Mouse (Mus musculus) forebrain, embryonic 11.5 days (tissue): ENCODE measurements around the gene Mapkbp1. TPM values are rescaled to one million over a fixed set of nuclear protein-coding genes. Genes with fewer than 3 reads are reported as not detected.

ENCODE experiments used
- ATAC-seq: fragments of 200-750 bp; cut with Nextera tagmentation; replicated peaks from 2 replicates; pipeline ENCODE4 v1.8.0; 2017; ENCODE audit warnings: moderate TSS enrichment; ENCODE audit not compliant: low FRiP score
- DNase-seq: peaks from one replicate; pipeline ENCODE4 v3.0.0-alpha.2; 2017; ENCODE audit warnings: low spot score
- H3K27ac ChIP-seq: fragments of 300-500 bp; sonication (generic); 2 replicates; pipeline ENCODE4 v1.5.1; 2014; ENCODE audit warnings: low read depth, low read length
- H3K27me3 ChIP-seq: fragments of 300-500 bp; sonication (generic); 2 replicates; pipeline ENCODE4 v1.6.1; 2014; ENCODE audit warnings: mild to moderate bottlenecking, low read length, mixed read lengths; ENCODE audit not compliant: control insufficient read depth, insufficient read depth
- H3K36me3 ChIP-seq: fragments of 300-500 bp; sonication (generic); 2 replicates; pipeline ENCODE4 v1.6.1; 2014; ENCODE audit warnings: mild to moderate bottlenecking, low read length, moderate library complexity, mixed read lengths; ENCODE audit not compliant: control insufficient read depth, insufficient read depth
- H3K4me1 ChIP-seq: fragments of 300-500 bp; sonication (generic); replicated peaks from 2 replicates; pipeline ENCODE4 v1.6.1; 2014; ENCODE audit warnings: low read length, mixed read lengths; ENCODE audit not compliant: control insufficient read depth, insufficient read depth
- H3K4me2 ChIP-seq: fragments of 300-500 bp; sonication (generic); 2 replicates; pipeline ENCODE4 v1.6.1; 2014; ENCODE audit warnings: low read depth, mild to moderate bottlenecking, low read length, moderate library complexity, mixed read lengths; ENCODE audit not compliant: severe bottlenecking
- H3K4me3 ChIP-seq: fragments of 300-500 bp; sonication (generic); 2 replicates; pipeline ENCODE4 v1.5.1; 2014; ENCODE audit warnings: low read depth, low read length
- H3K9ac ChIP-seq: fragments of 300-500 bp; sonication (generic); 2 replicates; pipeline ENCODE4 v1.6.1; 2014; ENCODE audit warnings: low read length
- H3K9me3 ChIP-seq: fragments of 300-500 bp; sonication (generic); 2 replicates; pipeline ENCODE4 v1.6.1; 2016; ENCODE audit warnings: low read length, mixed read lengths; ENCODE audit not compliant: control insufficient read depth
- WGBS: fragments of 180-500 bp; shearing (Covaris S2); extraction: QIAGEN DNeasy Blood & Tissue Kit; methylation state at CpG from one replicate; pipeline ENCODE4 v1.1.7; 2014; 5-methylcytosine and 5-hydroxymethylcytosine counted together
- microRNA-seq: library from miRNA; unstranded; fragments of <30 nt; microRNA quantifications from one replicate; pipeline ENCODE4, GENCODE M21; 2016; ENCODE audit not compliant: insufficient number of aligned reads
- polyA plus RNA-seq: library from polyadenylated mRNA; unstranded; fragments of >200 nt; fragmentation: Nextera tagmentation; extraction: Ambion mirVana; gene quantifications from 2 replicates; pipeline ENCODE4 v1.2.1, GENCODE M21; 2014

The Mapkbp1 gene
- polyA plus RNA-seq, 1 experiment from 2014 or later = 5.3 TPM

- Histone ChIP-seq H3K27ac (no peak overlapping the region), H3K4me1 (no peaks in the 10 kb centered on the region), H3K9ac (no peak overlapping the region), H3K36me3 (no peaks in the 10 kb centered on the region), H3K4me2 (no peak overlapping the region), H3K4me3 (no peak overlapping the region), H3K9me3 (no peaks in the 10 kb centered on the region), H3K27me3 (no peaks in the 10 kb centered on the region)
- no peak for ATAC-seq
- DNase-seq = no peak
- WGBS = 89% methylated on average over 10 of the region's 10 CpGs
Measured at GRCm38 (mm10) chr2:120065243-120065642, 92.7 kb downstream of the Mapkbp1 start.

GRCm38 (mm10) chr2:120066224-120066623, 93.7 kb downstream of the Mapkbp1 start:
- Histone ChIP-seq H3K27ac (no peak overlapping the region), H3K27me3 (no peaks in the 10 kb centered on the region), H3K4me1 (no peaks in the 10 kb centered on the region), H3K9me3 (no peaks in the 10 kb centered on the region), H3K36me3 (no peaks in the 10 kb centered on the region), H3K4me3 (no peak overlapping the region), H3K9ac (no peak overlapping the region), H3K4me2 (no peak overlapping the region)
- 91% methylated on average over 3 of the region's 3 CpGs for WGBS
- ATAC-seq (no peak), DNase-seq (no peak)

- Histone ChIP-seq H3K4me1 (no peaks in the 10 kb centered on the region), H3K4me3 (no peak overlapping the region), H3K4me2 (no peak overlapping the region), H3K27me3 (no peaks in the 10 kb centered on the region), H3K36me3 (no peaks in the 10 kb centered on the region), H3K27ac (no peak overlapping the region), H3K9ac (no peak overlapping the region), H3K9me3 (no peaks in the 10 kb centered on the region)
- 0 out of 2 replicates have a peak, but pooled peaks have one; percentile 27 for ATAC-seq
- 37% methylated on average over 16 of the region's 16 CpGs for WGBS
- DNase-seq = peak; percentile 68
Measured at GRCm38 (mm10) chr2:120068555-120069465, 96.3 kb downstream of the Mapkbp1 start.

GRCm38 (mm10) chr2:120069466-120069990, 97.0 kb downstream of the Mapkbp1 start:
- no peak for ATAC-seq
- no peak overlapping the region for H3K9ac ChIP-seq

GRCm38 (mm10) chr2:120074096-120074495, 101.6 kb downstream of the Mapkbp1 start:
- peaks cover 5% of the 10 kb centered on the region; the same call in 1 of the 2 replicates for H3K4me1 ChIP-seq
- no peak overlapping the region for H3K4me2 ChIP-seq
- DNase-seq (no peak), ATAC-seq (no peak)
- H3K9me3 ChIP-seq = no peaks in the 10 kb centered on the region
- no peak overlapping the region for H3K27ac ChIP-seq
- H3K9ac ChIP-seq = no peak overlapping the region
- WGBS = 89% methylated on average over 4 of the region's 4 CpGs
- no peak overlapping the region for H3K4me3 ChIP-seq
- no peaks in the 10 kb centered on the region for H3K36me3 ChIP-seq
- H3K27me3 ChIP-seq = peaks cover 17% of the 10 kb centered on the region

More at GRCm38 (mm10) chr2:120069466-120069990, 97.0 kb downstream of the Mapkbp1 start:
- no peak for DNase-seq
- Histone ChIP-seq H3K9me3 (no peaks in the 10 kb centered on the region), H3K4me3 (no peak overlapping the region), H3K27me3 (no peaks in the 10 kb centered on the region), H3K36me3 (no peaks in the 10 kb centered on the region), H3K4me2 (no peak overlapping the region), H3K27ac (no peak overlapping the region), H3K4me1 (no peaks in the 10 kb centered on the region)
- WGBS = 81% methylated on average over 8 of the region's 8 CpGs

GRCm38 (mm10) chr2:120076076-120076705, 103.7 kb downstream of the Mapkbp1 start:
- DNase-seq (peak; percentile 82), ATAC-seq (no peak; the same call in 1 of the 2 replicates)
- Histone ChIP-seq H3K4me2 (peak overlapping the region; percentile 62), H3K4me3 (peak overlapping the region; percentile 31), H3K4me1 (peaks cover 5% of the 10 kb centered on the region; the same call in 1 of the 2 replicates), H3K27me3 (peaks cover 17% of the 10 kb centered on the region), H3K9me3 (no peaks in the 10 kb centered on the region), H3K27ac (no peak overlapping the region), H3K36me3 (no peaks in the 10 kb centered on the region), H3K9ac (peak overlapping the region; percentile 12; the same call in 1 of the 2 replicates)
- WGBS = under 1% methylated on average over 36 of the region's 36 CpGs

Small RNA genes within 50 kb of the gene (microRNA-seq; reads per million reads assigned to microRNA genes)
- not detected for gene Mir7665

Other genes with a start within 250 kb of the Mapkbp1 start
- 1.5 and 1.6 TPM in 2 replicates for gene Itpka, start 230.4 kb upstream of the Mapkbp1 start, polyA plus RNA-seq
- gene Ltk, start 212.3 kb upstream of the Mapkbp1 start, polyA plus RNA-seq = 0.11 and 0.19 TPM in 2 replicates
- 38.1 and 40.3 TPM in 2 replicates for gene Rpap1, start 185.2 kb upstream of the Mapkbp1 start, polyA plus RNA-seq
- 27.7 and 29.8 TPM in 2 replicates for gene Tyro3, start 175.0 kb upstream of the Mapkbp1 start, polyA plus RNA-seq
- gene Mga, start 75.5 kb upstream of the Mapkbp1 start, polyA plus RNA-seq = 34.3 and 43.3 TPM in 2 replicates
- gene Jmjd7, start 54.8 kb downstream of the Mapkbp1 start, polyA plus RNA-seq = 18.6 and 21.6 TPM in 2 replicates
- 4.8 and 6.6 TPM in 2 replicates for gene Gm28042, start 54.8 kb downstream of the Mapkbp1 start, polyA plus RNA-seq
- gene Pla2g4b, start 60.7 kb downstream of the Mapkbp1 start, polyA plus RNA-seq = 1.5 and 1.8 TPM in 2 replicates
- 13.1 and 13.9 TPM in 2 replicates for gene Ehd4, start 181.9 kb downstream of the Mapkbp1 start, polyA plus RNA-seq